Mouse (Mus musculus) embryonic facial prominence, embryonic 13.5 days (tissue): ENCODE data around the gene Slc25a54. TPM values are rescaled to one million over a fixed set of nuclear protein-coding genes. Genes with fewer than 3 reads are reported as not detected.
A peak's percentile ranks its signal among the peaks of the same experiment; 100 is the strongest.

Experiments
- ATAC-seq: fragments of 200-750 bp; cut with Nextera tagmentation; 2 replicates; pipeline ENCODE4 v1.8.0; 2017; ENCODE audit warnings: low read depth; ENCODE audit not compliant: insufficient number of reproducible peaks, insufficient read depth, low FRiP score, low TSS enrichment
- H3K27ac ChIP-seq: fragments of 300-500 bp; sonication (generic); 2 replicates; pipeline ENCODE4 v1.5.1; 2015; ENCODE audit warnings: moderate library complexity, mild to moderate bottlenecking, inconsistent platforms
- H3K27me3 ChIP-seq: fragments of 300-500 bp; sonication (generic); 2 replicates; pipeline ENCODE4 v1.6.1; 2015; ENCODE audit warnings: mild to moderate bottlenecking, inconsistent platforms
- H3K36me3 ChIP-seq: fragments of 300-500 bp; sonication (generic); 2 replicates; pipeline ENCODE4 v1.6.1; 2015; ENCODE audit warnings: mild to moderate bottlenecking, inconsistent platforms
- H3K4me1 ChIP-seq: fragments of 300-500 bp; sonication (generic); 2 replicates; pipeline ENCODE4 v1.6.1; 2015; ENCODE audit warnings: inconsistent platforms
- H3K4me2 ChIP-seq: fragments of 300-500 bp; sonication (generic); 2 replicates; pipeline ENCODE4 v1.6.1; 2015; ENCODE audit warnings: moderate library complexity, mild to moderate bottlenecking, inconsistent platforms
- H3K4me3 ChIP-seq: fragments of 300-500 bp; sonication (generic); 2 replicates; pipeline ENCODE4 v1.5.1; 2015; ENCODE audit warnings: mild to moderate bottlenecking, inconsistent platforms
- H3K9ac ChIP-seq: fragments of 300-500 bp; sonication (generic); 2 replicates; pipeline ENCODE4 v1.6.1; 2015; ENCODE audit warnings: mild to moderate bottlenecking, inconsistent platforms
- H3K9me3 ChIP-seq: fragments of 300-500 bp; sonication (generic); 2 replicates; pipeline ENCODE4 v1.6.1; 2016; ENCODE audit warnings: inconsistent platforms
- WGBS: fragments of 180-500 bp; shearing (Covaris S2); methylation state at CpG from one replicate; pipeline ENCODE4 v1.1.7; 2015; ENCODE audit warnings: mixed read lengths; 5-methylcytosine and 5-hydroxymethylcytosine counted together
- polyA plus RNA-seq: library from polyadenylated mRNA; unstranded; fragments of >200 nt; fragmentation: Nextera tagmentation; extraction: Ambion mirVana; gene quantifications from 2 replicates; pipeline ENCODE4 v1.2.1, GENCODE M21; 2015

Slc25a54 gene
- polyA plus RNA-seq, 1 experiment from 2014 or later, result not detected

DNA sequence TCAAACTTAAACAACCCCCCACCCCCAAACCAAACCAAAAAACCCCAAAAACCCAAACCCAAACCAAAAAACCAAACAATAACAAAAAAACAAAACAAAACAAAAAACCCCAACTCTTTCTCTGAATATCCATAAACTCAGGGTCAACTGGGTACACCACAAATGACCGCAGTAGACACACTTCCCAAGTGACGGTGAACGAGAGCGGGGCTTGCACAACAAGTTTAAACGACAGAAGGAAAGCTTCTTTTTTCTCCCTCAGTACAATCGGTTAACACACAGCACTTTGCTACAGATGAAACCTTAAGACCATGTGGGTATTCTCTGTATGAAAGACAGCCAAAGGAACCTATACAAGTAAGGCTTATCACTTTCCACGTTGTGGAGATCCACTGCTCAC lies 17.9 kb upstream of the Slc25a54 start:
- Histone ChIP-seq H3K36me3 (no peaks in the 10 kb centered on the region), H3K27me3 (peaks cover 5% of the 10 kb centered on the region; the same call in 1 of the 2 replicates), H3K4me3 (no peak overlapping the region), H3K4me1 (no peaks in the 10 kb centered on the region), H3K9ac (no peak overlapping the region), H3K27ac (no peak overlapping the region), H3K4me2 (no peak overlapping the region), H3K9me3 (no peaks in the 10 kb centered on the region)
- WGBS, result 76% methylated on average over 7 of the region's 7 CpGs
- no peak for ATAC-seq

DNA sequence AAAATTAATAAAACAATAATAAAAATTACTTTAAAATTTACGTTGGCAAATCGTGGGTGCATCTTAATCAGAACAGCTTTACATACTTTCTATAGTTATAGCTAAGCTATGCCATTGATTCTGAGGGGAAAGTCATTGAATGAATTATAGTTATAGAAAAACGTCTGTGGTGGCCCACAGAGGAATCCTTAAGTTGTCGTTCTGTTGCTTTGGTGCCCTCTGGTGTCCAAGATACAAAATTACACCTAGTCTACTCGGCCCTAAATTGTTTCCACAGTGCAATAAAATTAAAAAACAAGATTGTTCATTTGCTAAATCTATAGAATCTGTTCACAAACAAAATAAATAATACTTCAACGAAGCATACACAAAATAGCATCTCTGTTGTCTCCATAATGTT lies 17.3 kb upstream of the Slc25a54 start:
- H3K9ac ChIP-seq, result no peak overlapping the region
- H3K9me3 ChIP-seq, result no peaks in the 10 kb centered on the region
- no peak overlapping the region for H3K4me3 ChIP-seq
- no peak overlapping the region for H3K4me2 ChIP-seq
- H3K27ac ChIP-seq, result no peak overlapping the region
- no peak for ATAC-seq
- H3K36me3 ChIP-seq, result no peaks in the 10 kb centered on the region
- peaks cover 5% of the 10 kb centered on the region; the same call in 1 of the 2 replicates for H3K27me3 ChIP-seq
- 1% methylated on average over 6 of the region's 6 CpGs for WGBS
- H3K4me1 ChIP-seq, result no peaks in the 10 kb centered on the region

DNA sequence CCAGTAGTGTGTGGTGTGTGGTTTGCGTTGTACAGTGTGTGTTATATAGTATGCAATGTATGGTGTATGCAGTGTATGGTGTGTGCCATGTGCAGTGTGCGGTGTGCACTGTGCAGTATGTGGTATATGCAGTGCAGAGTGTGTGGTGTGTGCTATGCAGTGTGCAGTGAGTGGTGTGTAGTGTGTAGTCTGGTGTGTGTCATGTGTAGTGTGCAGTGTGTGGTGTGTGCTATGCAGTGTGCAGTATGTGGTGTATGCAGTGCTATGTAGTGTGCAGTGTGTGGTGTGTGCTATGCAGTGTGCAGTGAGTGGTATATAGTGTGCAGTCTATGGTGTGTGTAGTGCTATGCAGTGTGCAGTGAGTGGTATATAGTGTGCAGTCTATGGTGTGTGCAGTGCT lies 4.1 kb downstream of the Slc25a54 start:
- Histone ChIP-seq H3K9ac (no peak overlapping the region), H3K9me3 (no peaks in the 10 kb centered on the region), H3K4me1 (no peaks in the 10 kb centered on the region), H3K36me3 (no peaks in the 10 kb centered on the region), H3K27me3 (no peaks in the 10 kb centered on the region), H3K4me2 (no peak overlapping the region), H3K4me3 (no peak overlapping the region), H3K27ac (no peak overlapping the region)
- ATAC-seq, result peak; percentile 76
- WGBS, result 86% methylated on average over 2 of the region's 2 CpGs

DNA sequence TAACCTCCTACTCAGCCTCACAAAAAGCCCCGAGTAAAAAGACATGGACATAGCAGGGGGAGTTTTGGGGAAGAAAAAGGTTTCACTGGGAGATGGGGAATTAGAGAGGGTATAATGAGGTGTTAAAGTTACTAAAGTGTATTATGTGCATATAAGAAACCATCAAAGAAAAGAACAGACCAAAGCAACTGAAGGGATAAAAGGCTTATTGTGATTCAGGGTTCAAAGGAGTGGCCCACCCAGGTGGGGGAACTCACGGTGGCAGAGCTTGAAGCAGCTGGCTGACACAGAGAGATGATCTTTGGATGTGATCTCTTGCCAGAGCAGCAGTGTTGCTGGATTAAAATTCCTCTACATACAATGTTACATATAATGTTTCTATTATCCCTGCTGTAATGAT lies 8.2 kb downstream of the Slc25a54 start:
- Histone ChIP-seq H3K27me3 (no peaks in the 10 kb centered on the region), H3K9me3 (no peaks in the 10 kb centered on the region), H3K36me3 (no peaks in the 10 kb centered on the region), H3K4me1 (no peaks in the 10 kb centered on the region), H3K4me2 (no peak overlapping the region), H3K27ac (no peak overlapping the region), H3K4me3 (no peak overlapping the region), H3K9ac (no peak overlapping the region)
- ATAC-seq, result no peak
- WGBS, result 19% methylated on average over 2 of the region's 2 CpGs

DNA sequence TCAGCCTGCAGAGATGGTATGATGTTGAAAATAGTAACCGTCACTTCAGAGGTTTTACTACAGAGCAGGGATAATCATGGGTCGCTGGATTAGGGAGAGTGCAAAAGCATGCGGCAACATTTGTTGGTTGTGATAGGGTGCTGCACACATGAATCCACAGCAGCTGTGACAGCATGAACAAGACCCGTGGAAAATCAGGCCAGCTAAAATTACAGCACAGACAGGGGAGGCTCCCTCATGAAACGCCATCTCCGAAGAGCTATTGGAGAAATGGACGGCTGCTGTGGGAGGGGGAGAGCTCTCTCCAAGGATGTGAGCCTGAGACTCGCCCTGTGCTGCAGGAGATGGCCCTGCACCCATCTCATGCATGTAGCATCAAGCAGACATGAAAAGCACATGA lies 24.4 kb downstream of the Slc25a54 start:
- 24% methylated on average over 8 of the region's 8 CpGs for WGBS
- no peak for ATAC-seq
- Histone ChIP-seq H3K36me3 (no peaks in the 10 kb centered on the region), H3K4me2 (peak overlapping the region; percentile 40), H3K9ac (peak overlapping the region; percentile 44; the same call in 1 of the 2 replicates), H3K27ac (no peak overlapping the region), H3K4me1 (peaks cover 5% of the 10 kb centered on the region), H3K4me3 (peak overlapping the region; percentile 17), H3K27me3 (no peaks in the 10 kb centered on the region), H3K9me3 (no peaks in the 10 kb centered on the region)

DNA sequence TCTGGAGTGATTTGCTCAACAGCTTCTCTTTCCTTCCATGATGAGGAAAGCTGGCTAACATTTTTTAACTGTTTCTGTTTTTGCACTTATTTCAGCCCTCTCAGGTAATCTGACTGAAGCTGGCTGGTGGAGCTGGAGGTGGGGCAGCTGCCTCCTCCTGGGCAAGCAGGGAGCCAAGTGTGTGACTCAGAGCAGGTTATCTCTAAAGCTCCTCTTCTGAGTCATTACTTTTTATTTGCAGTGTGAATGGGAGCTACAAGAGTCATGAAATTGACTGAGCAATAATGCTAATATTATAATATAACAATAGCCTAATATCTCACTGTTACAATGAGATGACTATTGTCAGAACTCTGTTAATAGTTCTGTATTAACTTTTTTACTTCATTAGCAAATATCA lies 36.9 kb downstream of the Slc25a54 start:
- Histone ChIP-seq H3K4me1 (no peaks in the 10 kb centered on the region), H3K4me3 (no peak overlapping the region), H3K27ac (no peak overlapping the region), H3K4me2 (no peak overlapping the region), H3K9me3 (no peaks in the 10 kb centered on the region), H3K27me3 (no peaks in the 10 kb centered on the region), H3K36me3 (no peaks in the 10 kb centered on the region), H3K9ac (no peak overlapping the region)
- ATAC-seq, result no peak

DNA sequence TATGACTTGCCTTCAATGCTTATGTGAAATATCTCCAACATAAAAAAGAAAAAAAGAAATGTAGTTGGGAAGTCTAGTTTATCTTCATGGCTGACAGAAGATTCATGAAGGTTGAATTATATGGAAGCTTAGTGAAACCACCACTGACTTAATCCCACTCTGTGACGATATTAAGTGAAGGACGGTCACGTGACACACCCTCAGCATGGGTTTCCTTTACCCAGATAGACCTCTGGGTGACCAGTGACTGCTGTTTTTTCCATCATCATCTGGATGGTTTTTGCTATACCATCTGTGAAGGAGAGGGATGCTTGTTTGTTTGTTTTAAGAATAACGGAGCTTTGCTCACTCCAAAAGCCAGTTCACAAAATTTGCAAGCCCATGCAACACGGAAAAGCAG lies 39.3 kb downstream of the Slc25a54 start:
- Histone ChIP-seq H3K4me1 (peaks cover 11% of the 10 kb centered on the region), H3K27ac (no peak overlapping the region), H3K4me2 (no peak overlapping the region), H3K36me3 (no peaks in the 10 kb centered on the region), H3K9me3 (no peaks in the 10 kb centered on the region), H3K4me3 (no peak overlapping the region), H3K9ac (no peak overlapping the region), H3K27me3 (no peaks in the 10 kb centered on the region)
- no peak for ATAC-seq
- WGBS, result 86% methylated on average over 5 of the region's 5 CpGs

DNA sequence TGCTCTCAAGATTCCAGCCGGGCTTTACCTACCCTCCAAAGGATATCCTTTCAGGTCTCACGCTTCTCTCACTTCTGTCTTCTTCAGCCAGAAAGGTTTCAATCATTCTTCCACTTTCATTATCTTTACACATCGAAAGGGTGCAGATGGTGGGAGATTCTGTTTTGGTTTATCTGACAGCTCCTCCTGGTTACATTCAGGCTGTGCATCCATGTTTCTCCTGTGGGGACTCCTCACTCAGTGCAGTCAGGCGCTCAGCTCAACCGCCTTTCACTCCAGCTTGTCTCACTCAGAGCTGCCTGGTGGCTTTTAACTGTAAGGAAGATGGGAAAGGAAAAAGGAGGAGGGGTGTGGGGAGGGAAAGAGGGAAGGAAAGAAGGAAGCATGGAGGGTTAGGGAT lies 39.7 kb downstream of the Slc25a54 start:
- no peaks in the 10 kb centered on the region for H3K36me3 ChIP-seq
- peaks cover 11% of the 10 kb centered on the region for H3K4me1 ChIP-seq
- no peak overlapping the region for H3K9ac ChIP-seq
- H3K9me3 ChIP-seq, result no peaks in the 10 kb centered on the region
- no peak overlapping the region for H3K27ac ChIP-seq
- no peak overlapping the region for H3K4me2 ChIP-seq
- no peak for ATAC-seq
- WGBS, result 81% methylated on average over 5 of the region's 5 CpGs
- no peaks in the 10 kb centered on the region for H3K27me3 ChIP-seq
- H3K4me3 ChIP-seq, result no peak overlapping the region

DNA sequence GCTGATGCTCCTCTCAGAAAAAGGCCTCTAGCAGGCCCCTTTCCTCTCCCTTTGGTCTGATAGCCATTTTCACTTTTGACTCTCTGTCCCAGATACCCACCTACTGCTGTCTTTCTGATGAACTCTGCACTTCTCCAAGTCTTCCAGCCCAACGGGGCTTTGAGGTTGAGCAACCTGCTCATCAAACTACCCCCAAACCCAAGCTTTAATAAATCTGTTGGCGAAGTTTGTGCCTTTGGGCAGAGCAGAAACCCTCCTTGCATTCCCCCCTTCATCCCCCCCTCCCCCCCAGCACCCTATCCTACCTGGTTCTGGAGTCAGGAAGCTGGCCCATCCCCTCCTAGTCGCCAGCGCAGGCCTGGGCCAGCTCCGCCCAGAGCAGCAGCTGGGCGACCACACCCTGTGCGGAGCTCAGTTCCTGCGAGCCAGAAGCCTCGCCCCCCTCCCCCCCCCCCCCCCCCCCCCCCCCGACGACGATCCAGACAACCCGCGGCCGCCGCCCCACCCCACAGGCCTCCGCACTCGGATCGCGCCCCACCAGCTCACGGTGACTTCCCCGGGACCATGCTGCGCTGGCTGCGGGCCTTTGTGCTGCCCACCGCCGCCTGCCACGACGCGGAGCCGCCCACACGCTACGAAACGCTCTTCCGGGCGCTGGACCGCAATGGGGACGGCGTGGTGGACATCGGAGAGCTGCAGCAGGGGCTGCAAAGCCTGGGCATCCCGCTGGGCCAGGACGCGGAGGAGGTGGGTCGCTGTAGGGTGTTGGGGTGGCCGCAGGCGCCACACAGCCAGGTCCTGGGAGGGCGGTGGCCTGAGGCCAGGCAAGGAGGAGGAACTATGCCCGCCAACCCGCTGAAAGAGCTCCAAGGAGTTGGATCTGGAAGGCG lies 42.6 kb downstream of the Slc25a54 start, which contains the start of gene Slc25a24:
TSS of gene Slc25a24 (plus strand) at position 509 of the 890 bp plus-strand sequence.
- peak within 1 kb of the TSS; percentile 67 for H3K4me2 ChIP-seq
- peaks cover 8% of the 10 kb centered on the region for H3K36me3 ChIP-seq
- no peaks in the 10 kb centered on the region for H3K9me3 ChIP-seq
- peak within 1 kb of the TSS; percentile 90 for H3K27ac ChIP-seq
- peak within 1 kb of the TSS; percentile 92 for H3K4me3 ChIP-seq
- WGBS, result 1% methylated on average over 38 of the region's 49 CpGs
- H3K4me1 ChIP-seq, result peaks cover 19% of the 10 kb centered on the region
- H3K9ac ChIP-seq, result peak within 1 kb of the TSS; percentile 97
- H3K27me3 ChIP-seq, result no peaks in the 10 kb centered on the region
- peak; percentile 90 for ATAC-seq

DNA sequence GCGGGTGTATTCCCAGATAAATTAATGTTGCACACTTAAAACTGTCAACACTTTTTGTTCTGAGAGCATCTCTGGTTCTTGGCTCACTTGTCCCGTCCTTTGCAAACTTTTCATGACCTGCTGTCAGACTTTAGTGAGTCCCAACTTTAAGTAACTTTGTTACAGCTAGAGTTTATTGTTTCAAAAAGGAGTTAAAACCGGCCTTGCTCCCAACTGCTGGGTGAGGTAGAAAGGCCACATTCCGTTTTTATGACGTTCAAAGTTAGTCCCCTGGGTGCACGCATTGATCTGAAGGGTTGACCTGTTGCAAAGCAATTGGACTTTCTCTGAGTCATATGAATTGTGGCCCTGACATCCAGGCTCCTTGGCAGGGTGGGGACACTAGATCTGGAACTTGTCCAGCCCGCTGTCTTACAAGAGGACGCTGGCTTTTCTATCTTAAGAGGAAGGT lies 43.3 kb downstream of the Slc25a54 start:
- H3K9me3 ChIP-seq, result no peaks in the 10 kb centered on the region
- H3K27me3 ChIP-seq, result no peaks in the 10 kb centered on the region
- peak overlapping the region; percentile 90 for H3K27ac ChIP-seq
- peaks cover 8% of the 10 kb centered on the region for H3K36me3 ChIP-seq
- peak overlapping the region; percentile 92 for H3K4me3 ChIP-seq
- ATAC-seq, result no peak
- WGBS, result 6% methylated on average over 8 of the region's 8 CpGs
- H3K4me2 ChIP-seq, result peak overlapping the region; percentile 67
- peak overlapping the region; percentile 97 for H3K9ac ChIP-seq
- peaks cover 19% of the 10 kb centered on the region for H3K4me1 ChIP-seq

DNA sequence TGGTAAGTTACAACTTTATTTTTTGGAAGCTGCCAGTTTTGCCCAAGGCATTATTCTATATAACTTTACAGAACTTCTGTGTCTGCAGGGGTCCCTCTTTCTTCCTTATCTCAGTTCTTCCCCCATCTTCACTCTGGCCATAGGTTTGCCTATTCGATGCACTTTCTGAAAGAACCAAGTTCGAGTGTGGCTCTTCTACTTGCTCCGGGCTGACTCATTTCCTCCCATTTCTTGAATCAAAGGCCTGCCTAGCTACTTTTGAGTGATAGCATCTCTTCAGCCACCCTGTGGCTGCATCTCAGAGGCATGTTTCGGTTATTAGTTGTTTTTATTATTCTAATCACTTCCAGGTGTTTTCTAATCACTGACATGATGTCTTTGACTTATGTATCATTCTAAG lies 43.8 kb downstream of the Slc25a54 start:
- Histone ChIP-seq H3K4me3 (peak overlapping the region; percentile 92), H3K27me3 (no peaks in the 10 kb centered on the region), H3K9me3 (no peaks in the 10 kb centered on the region), H3K9ac (peak overlapping the region; percentile 97), H3K27ac (peak overlapping the region; percentile 90; the same call in 1 of the 2 replicates), H3K4me2 (peak overlapping the region; percentile 67), H3K4me1 (peaks cover 19% of the 10 kb centered on the region), H3K36me3 (peaks cover 12% of the 10 kb centered on the region)
- 27% methylated on average over 4 of the region's 4 CpGs for WGBS
- ATAC-seq, result no peak

DNA sequence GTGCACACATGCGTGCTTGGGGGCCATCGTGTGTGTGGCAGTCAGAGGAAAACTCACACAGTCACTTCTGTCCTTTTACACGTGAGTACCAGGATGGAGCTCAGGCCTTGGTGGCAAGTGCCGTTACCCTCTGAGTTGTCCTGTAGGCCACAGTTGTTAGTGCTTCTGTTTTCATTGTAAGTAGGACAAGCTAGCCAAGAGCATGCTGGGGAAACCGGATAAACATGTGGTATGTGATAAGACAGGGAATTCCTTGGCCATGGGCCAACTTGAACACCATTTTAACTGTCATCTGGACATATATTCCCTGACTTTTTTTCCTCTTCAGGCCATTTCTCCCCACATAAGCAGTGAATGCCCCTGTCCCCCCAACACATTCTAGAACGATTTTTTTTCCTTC lies 45.3 kb downstream of the Slc25a54 start:
- no peak overlapping the region for H3K4me2 ChIP-seq
- no peak overlapping the region for H3K9ac ChIP-seq
- no peaks in the 10 kb centered on the region for H3K9me3 ChIP-seq
- peaks cover 17% of the 10 kb centered on the region for H3K36me3 ChIP-seq
- H3K27me3 ChIP-seq, result no peaks in the 10 kb centered on the region
- no peak for ATAC-seq
- H3K4me3 ChIP-seq, result no peak overlapping the region
- no peak overlapping the region for H3K27ac ChIP-seq
- peaks cover 19% of the 10 kb centered on the region for H3K4me1 ChIP-seq
- WGBS, result 74% methylated on average over 6 of the region's 6 CpGs
